Comparison of ENCODE assay signal across 8 mouse cellular contexts in the genomic region with DNA sequence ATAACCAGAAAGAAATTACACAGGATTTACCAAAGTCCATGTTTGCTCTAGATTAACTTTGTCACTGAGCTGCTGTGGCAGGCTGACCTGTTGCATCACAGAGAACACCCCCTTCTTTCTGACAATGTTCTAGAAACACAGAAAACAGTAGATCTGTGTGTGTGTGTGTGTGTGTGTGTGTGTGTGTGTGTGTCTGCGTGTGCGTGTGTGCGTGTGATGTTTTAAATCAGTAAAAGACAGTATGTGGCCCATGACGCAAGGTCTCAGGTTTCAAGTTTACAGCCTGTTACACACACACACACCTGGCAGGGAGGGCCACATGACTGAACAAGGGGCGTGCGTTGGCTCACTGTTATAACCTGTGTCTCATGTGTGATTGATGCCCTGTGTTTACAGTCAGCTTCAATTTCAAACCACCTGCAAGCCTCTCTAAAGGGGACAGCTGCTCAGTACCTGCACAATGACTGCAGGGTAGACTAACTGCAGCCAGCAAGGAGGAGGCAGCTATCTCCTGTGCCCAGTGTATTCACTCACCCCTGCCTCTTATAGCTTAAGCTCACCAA. TPM values are rescaled to one million over a fixed set of nuclear protein-coding genes. Genes with fewer than 3 reads are reported as not detected.
DNase-seq lines count a peak whose midpoint lies in the region; ATAC-seq lines count a peak whose summit lies in the region.

No protein-coding gene starts in this region.

- H3K9ac ChIP-seq in heart, embryonic 14.5 days (ENCODE audit: low read length), result peak overlapping the region; percentile 78

- H3K9me3 ChIP-seq in heart, embryonic 14.5 days (ENCODE audit: control insufficient read depth, low read length), result no peaks in the 10 kb centered on the region

- ATAC-seq in heart, embryonic 14.5 days (ENCODE audit: insufficient number of reproducible peaks, insufficient read depth, low FRiP score, low read depth), result no peak
- peak; percentile 18; the same call in 1 of the 2 replicates for ATAC-seq in megakaryocyte-erythroid progenitor cell, adult 5-6 weeks (replicated peaks; ENCODE audit: low FRiP score, low TSS enrichment, poor library complexity, severe bottlenecking)

- DNase-seq in urinary bladder, postnatal 14 days (ENCODE audit: low spot score), result peak; percentile 27
- DNase-seq in urinary bladder, adult 18-20 months (ENCODE audit: low spot score in 2 of 2), result no peak
- peak; percentile 52 to 57 for DNase-seq in kidney, postnatal 36 days
- peak; percentile 59 for DNase-seq in thymus, postnatal 25 days
- DNase-seq in adipocyte (ENCODE audit: low spot score), result no peak
- DNase-seq in frontal cortex, postnatal 25 days (ENCODE audit: low spot score in 2 of 2), result no peak

- peak overlapping the region; percentile 83 for H3K4me2 ChIP-seq in heart, embryonic 14.5 days (ENCODE audit: low read length)

- H3K27me3 ChIP-seq in heart, embryonic 14.5 days (ENCODE audit: control insufficient read depth, insufficient read depth, low read length), result no peaks in the 10 kb centered on the region

- peak overlapping the region; percentile 66 to 78 for H3K4me3 ChIP-seq in heart, embryonic 14.5 days (ENCODE audit: control insufficient read depth in 1 of 2, insufficient read depth in 1 of 2, low read depth in 1 of 2, low read length in 2 of 2)

- peaks cover 12 to 28% of the 10 kb centered on the region in 2 experiments for H3K4me1 ChIP-seq in heart, embryonic 14.5 days (ENCODE audit: control insufficient read depth in 2 of 2, insufficient read depth in 2 of 2, low read length in 2 of 2)

- 54% methylated on average over 6 of the region's 6 CpGs for WGBS in heart, embryonic 14.5 days

- H3K36me3 ChIP-seq in heart, embryonic 14.5 days (ENCODE audit: control insufficient read depth, insufficient read depth, low read length), result no peaks in the 10 kb centered on the region

- H3K27ac ChIP-seq in heart, embryonic 14.5 days (replicated peaks in 1 of 2; ENCODE audit: control insufficient read depth in 1 of 2, insufficient read depth in 1 of 2, low read depth in 2 of 2, low read length in 2 of 2), result no peak overlapping the region

RNA-seq across cellular contexts. Expression of a gene that starts 2.7 kb away (rescaled TPM):
- 8.1 and 8.6 TPM in 2 replicates for polyA plus RNA-seq in heart, embryonic 14.5 days (2014; fragmentation: Nextera tagmentation; extraction: Ambion mirVana)
- 16.0 and 16.1 TPM in 2 replicates for total RNA-seq in megakaryocyte-erythroid progenitor cell, adult 5-6 weeks (2014; fragmentation: Nextera tagmentation)
- total RNA-seq in megakaryocyte-erythroid progenitor cell, adult 5-6 weeks (2017), result 21.8 and 23.7 TPM in 2 replicates

Comparison
In these comparisons a context has a peak if more than half of its experiments do, and no peak if none do; other contexts are left out.
1. DNase-seq: peak in urinary bladder, postnatal 14 days (single experiment), kidney, postnatal 36 days (2 of 2) and thymus, postnatal 25 days (single experiment); none in urinary bladder, adult 18-20 months (0 of 2), adipocyte (single experiment) and frontal cortex, postnatal 25 days (0 of 2).